Comparison of ENCODE assay signal across 8 mouse cellular contexts in genomic region chr19:53600549-53601362, GRCm38 (mm10). TPM values are rescaled to one million over a fixed set of nuclear protein-coding genes. Genes with fewer than 3 reads are reported as not detected.
DNase-seq lines count a peak whose midpoint lies in the region; ATAC-seq lines count a peak whose summit lies in the region.

No protein-coding gene starts in this region.

- ATAC-seq in embryonic facial prominence, embryonic 12.5 days (ENCODE audit: insufficient number of reproducible peaks, insufficient read depth, low FRiP score, low TSS enrichment), result peak; percentile 54; the same call in 1 of the 2 replicates
- ATAC-seq in kidney, embryonic 16.5 days (ENCODE audit: low FRiP score, low TSS enrichment), result peak; percentile 85
- peak; percentile 75 for ATAC-seq in liver, embryonic 12.5 days
- ATAC-seq in stomach, embryonic 15.5 days (ENCODE audit: insufficient read depth, low FRiP score, low read depth), result peak; percentile 69

- peak overlapping the region; percentile 99 for H3K4me3 ChIP-seq in embryonic facial prominence, embryonic 12.5 days
- peak overlapping the region; percentile 97 for H3K4me3 ChIP-seq in kidney, embryonic 16.5 days (ENCODE audit: low read length)
- H3K4me3 ChIP-seq in liver, embryonic 12.5 days, result peak overlapping the region; percentile 98
- peak overlapping the region; percentile 93 for H3K4me3 ChIP-seq in stomach, embryonic 15.5 days (replicated peaks)

- peaks cover 22% of the 10 kb centered on the region for H3K36me3 ChIP-seq in embryonic facial prominence, embryonic 12.5 days
- H3K36me3 ChIP-seq in kidney, embryonic 16.5 days (ENCODE audit: insufficient read depth, low read length), result peaks cover 15% of the 10 kb centered on the region; the same call in 1 of the 2 replicates
- H3K36me3 ChIP-seq in liver, embryonic 12.5 days, result peaks cover 33% of the 10 kb centered on the region
- H3K36me3 ChIP-seq in stomach, embryonic 15.5 days, result 0 out of 2 replicates have a peak, but pooled peaks cover 3% of the 10 kb centered on the region

- WGBS in embryonic facial prominence, embryonic 12.5 days, result under 1% methylated on average over 79 of the region's 82 CpGs
- under 1% methylated on average over 60 of the region's 82 CpGs for WGBS in kidney, embryonic 16.5 days
- WGBS in liver, embryonic 12.5 days (ENCODE audit: insufficient replicate concordance), result under 1% methylated on average over 63 of the region's 82 CpGs
- WGBS in stomach, embryonic 15.5 days, result under 1% methylated on average over 63 of the region's 82 CpGs

- H3K9me3 ChIP-seq in embryonic facial prominence, embryonic 12.5 days, result no peaks in the 10 kb centered on the region
- no peaks in the 10 kb centered on the region for H3K9me3 ChIP-seq in kidney, embryonic 16.5 days (ENCODE audit: low read length)
- H3K9me3 ChIP-seq in liver, embryonic 12.5 days (replicated peaks), result no peaks in the 10 kb centered on the region
- no peaks in the 10 kb centered on the region for H3K9me3 ChIP-seq in stomach, embryonic 15.5 days

- H3K27ac ChIP-seq in embryonic facial prominence, embryonic 12.5 days, result peak overlapping the region; percentile 98
- H3K27ac ChIP-seq in kidney, embryonic 16.5 days (ENCODE audit: low read length), result peak overlapping the region; percentile 95
- H3K27ac ChIP-seq in liver, embryonic 12.5 days, result peak overlapping the region; percentile 97
- H3K27ac ChIP-seq in stomach, embryonic 15.5 days, result peak overlapping the region; percentile 95

- peak overlapping the region; percentile 97 for H3K9ac ChIP-seq in embryonic facial prominence, embryonic 12.5 days
- H3K9ac ChIP-seq in kidney, embryonic 16.5 days (replicated peaks; ENCODE audit: low read length), result peak overlapping the region; percentile 98
- H3K9ac ChIP-seq in liver, embryonic 12.5 days, result peak overlapping the region; percentile 98
- peak overlapping the region; percentile 81 for H3K9ac ChIP-seq in stomach, embryonic 15.5 days

- H3K4me1 ChIP-seq in embryonic facial prominence, embryonic 12.5 days, result peaks cover 13% of the 10 kb centered on the region
- peaks cover 14% of the 10 kb centered on the region for H3K4me1 ChIP-seq in kidney, embryonic 16.5 days (ENCODE audit: insufficient read depth, low read length)
- H3K4me1 ChIP-seq in liver, embryonic 12.5 days, result peaks cover 36% of the 10 kb centered on the region
- H3K4me1 ChIP-seq in stomach, embryonic 15.5 days, result peaks cover 9% of the 10 kb centered on the region; the same call in 1 of the 2 replicates

- H3K4me2 ChIP-seq in embryonic facial prominence, embryonic 12.5 days (replicated peaks), result peak overlapping the region; percentile 87
- peak overlapping the region; percentile 88 for H3K4me2 ChIP-seq in kidney, embryonic 16.5 days (replicated peaks; ENCODE audit: low read depth, low read length)
- H3K4me2 ChIP-seq in liver, embryonic 12.5 days, result peak overlapping the region; percentile 75
- H3K4me2 ChIP-seq in stomach, embryonic 15.5 days, result peak overlapping the region; percentile 86

- DNase-seq in CD8-positive naive resting alpha-beta T cell, adult 2 months (ENCODE audit: low read depth in 2 of 2, low spot score in 2 of 2), result peak; percentile 58 to 63
- peak; percentile 58 to 69 for DNase-seq in adrenal gland, postnatal 36 days
- peak; percentile 47 to 51 for DNase-seq in heart, adult 9 months (ENCODE audit: low spot score in 2 of 2)
- peak; percentile 38 to 44 for DNase-seq in natural killer cell, adult 2 months (ENCODE audit: low spot score in 2 of 2)

- no peaks in the 10 kb centered on the region for H3K27me3 ChIP-seq in embryonic facial prominence, embryonic 12.5 days
- no peaks in the 10 kb centered on the region for H3K27me3 ChIP-seq in kidney, embryonic 16.5 days (ENCODE audit: insufficient read depth, low read length)
- H3K27me3 ChIP-seq in liver, embryonic 12.5 days (replicated peaks), result no peaks in the 10 kb centered on the region
- H3K27me3 ChIP-seq in stomach, embryonic 15.5 days (replicated peaks), result no peaks in the 10 kb centered on the region

RNA-seq across cellular contexts. Expression of gene Smc3, which starts 0.6 kb away (rescaled TPM):
- total RNA-seq in adrenal gland, postnatal 36 days (2021), result 10 to 100 TPM; 32.5 TPM
- 76.9 and 81.9 TPM in 2 replicates for polyA plus RNA-seq in embryonic facial prominence, embryonic 12.5 days (2016; fragmentation: Nextera tagmentation; extraction: Ambion mirVana)
- polyA plus RNA-seq in kidney, embryonic 16.5 days (2015; fragmentation: Nextera tagmentation; extraction: Ambion mirVana), result 68.3 and 70.7 TPM in 2 replicates
- polyA plus RNA-seq in liver, embryonic 12.5 days (2016; fragmentation: Nextera tagmentation; extraction: Ambion mirVana), result 52.9 and 53.3 TPM in 2 replicates
- 65.5 and 67.4 TPM in 2 replicates for polyA plus RNA-seq in stomach, embryonic 15.5 days (2015; fragmentation: Nextera tagmentation; extraction: Ambion mirVana)

RNA-seq across cellular contexts. Expression of gene Nutf2-ps1, which starts 11.9 kb away (rescaled TPM):
- total RNA-seq in adrenal gland, postnatal 36 days (2021), result 10 to 100 TPM; 74.1 to 79.8 TPM
- polyA plus RNA-seq in embryonic facial prominence, embryonic 12.5 days (2016; fragmentation: Nextera tagmentation; extraction: Ambion mirVana), result 399 and 424 TPM in 2 replicates
- polyA plus RNA-seq in kidney, embryonic 16.5 days (2015; fragmentation: Nextera tagmentation; extraction: Ambion mirVana), result 395 and 457 TPM in 2 replicates
- polyA plus RNA-seq in liver, embryonic 12.5 days (2016; fragmentation: Nextera tagmentation; extraction: Ambion mirVana), result 289 and 313 TPM in 2 replicates
- polyA plus RNA-seq in stomach, embryonic 15.5 days (2015; fragmentation: Nextera tagmentation; extraction: Ambion mirVana), result 377 and 407 TPM in 2 replicates

Comparison
In these comparisons a context has a peak if more than half of its experiments do, and no peak if none do; other contexts are left out.
1. Peak in every context shown above with its lines: DNase-seq, ATAC-seq, H3K4me3 ChIP-seq and H3K27ac ChIP-seq.